Mouse (Mus musculus) hindbrain, embryonic 15.5 days (tissue): ENCODE data around the gene Mical3. TPM values are rescaled to one million over a fixed set of nuclear protein-coding genes. Genes with fewer than 3 reads are reported as not detected.

Source experiments
- ATAC-seq: fragments of 200-750 bp; cut with Nextera tagmentation; 2 replicates; pipeline ENCODE4 v1.8.0; 2017; ENCODE audit warnings: low read depth, moderate number of reproducible peaks, moderate TSS enrichment; ENCODE audit not compliant: low FRiP score
- H3K27ac ChIP-seq: fragments of 300-500 bp; sonication (generic); replicated peaks from 2 replicates; pipeline ENCODE4 v1.5.1; 2015; ENCODE audit warnings: mild to moderate bottlenecking, inconsistent platforms
- H3K27me3 ChIP-seq: fragments of 300-500 bp; sonication (generic); 2 replicates; pipeline ENCODE4 v1.6.1; 2015; ENCODE audit warnings: control low read depth, inconsistent platforms
- H3K36me3 ChIP-seq: fragments of 300-500 bp; sonication (generic); 2 replicates; pipeline ENCODE4 v1.6.1; 2015; ENCODE audit warnings: control low read depth, inconsistent platforms
- H3K4me1 ChIP-seq: fragments of 300-500 bp; sonication (generic); replicated peaks from 2 replicates; pipeline ENCODE4 v1.6.1; 2015; ENCODE audit warnings: control low read depth, inconsistent platforms
- H3K4me2 ChIP-seq: fragments of 300-500 bp; sonication (generic); 2 replicates; pipeline ENCODE4 v1.6.1; 2015; ENCODE audit warnings: moderate library complexity, mild to moderate bottlenecking, inconsistent platforms
- H3K4me3 ChIP-seq: fragments of 300-500 bp; sonication (generic); 2 replicates; pipeline ENCODE4 v1.5.1; 2015; ENCODE audit warnings: mild to moderate bottlenecking, inconsistent platforms
- H3K9ac ChIP-seq: fragments of 300-500 bp; sonication (generic); 2 replicates; pipeline ENCODE4 v1.6.1; 2015; ENCODE audit warnings: inconsistent platforms
- H3K9me3 ChIP-seq: fragments of 300-500 bp; sonication (generic); 2 replicates; pipeline ENCODE4 v1.6.1; 2016; ENCODE audit warnings: control low read depth, inconsistent platforms
- WGBS: fragments of 180-500 bp; shearing (Covaris S2); methylation state at CpG from one replicate; pipeline ENCODE4 v1.1.7; 2015; 5-methylcytosine and 5-hydroxymethylcytosine counted together
- polyA plus RNA-seq: library from polyadenylated mRNA; unstranded; fragments of >200 nt; fragmentation: Nextera tagmentation; extraction: Ambion mirVana; gene quantifications from 2 replicates; pipeline ENCODE4 v1.2.1, GENCODE M21; 2015

The Mical3 gene
- 34.4 and 37.2 TPM in 2 replicates for polyA plus RNA-seq

- no peaks in the 10 kb centered on the region for H3K27me3 ChIP-seq
- peak within 1 kb of the TSS; percentile 55 for H3K4me3 ChIP-seq
- peak within 1 kb of the TSS; percentile 72 for H3K9ac ChIP-seq
- H3K4me1 ChIP-seq: peaks cover 31% of the 10 kb centered on the region
- WGBS: under 1% methylated on average over 17 of the region's 17 CpGs
- H3K9me3 ChIP-seq: no peaks in the 10 kb centered on the region
- H3K4me2 ChIP-seq: peak within 1 kb of the TSS; percentile 67
- H3K27ac ChIP-seq: peak within 1 kb of the TSS; percentile 96
- peak; percentile 87 for ATAC-seq
- no peaks in the 10 kb centered on the region for H3K36me3 ChIP-seq
Measured at GRCm38 (mm10) chr6:121130773-121131172, at the start of gene Mical3. Gene Mical3, minus strand, starts transcription at chr6:121130999.

- H3K9me3 ChIP-seq: no peaks in the 10 kb centered on the region
- no peak overlapping the region for H3K27ac ChIP-seq
- H3K36me3 ChIP-seq: no peaks in the 10 kb centered on the region
- H3K27me3 ChIP-seq: no peaks in the 10 kb centered on the region
- WGBS: 71% methylated on average over 7 of the region's 7 CpGs
- no peak overlapping the region for H3K4me2 ChIP-seq
- no peak overlapping the region for H3K9ac ChIP-seq
- ATAC-seq: no peak
- peaks cover 21% of the 10 kb centered on the region for H3K4me1 ChIP-seq
- H3K4me3 ChIP-seq: no peak overlapping the region
Measured at GRCm38 (mm10) chr6:121179846-121180245, 49.0 kb upstream of the Mical3 start.

- H3K9ac ChIP-seq: no peak overlapping the region
- no peaks in the 10 kb centered on the region for H3K36me3 ChIP-seq
- peaks cover 13% of the 10 kb centered on the region; the same call in 1 of the 2 replicates for H3K4me1 ChIP-seq
- no peak overlapping the region for H3K4me3 ChIP-seq
- ATAC-seq: no peak
- H3K27ac ChIP-seq: no peak overlapping the region
- no peaks in the 10 kb centered on the region for H3K27me3 ChIP-seq
- H3K4me2 ChIP-seq: no peak overlapping the region
- H3K9me3 ChIP-seq: no peaks in the 10 kb centered on the region
- WGBS: 58% methylated on average over 7 of the region's 7 CpGs
Measured at GRCm38 (mm10) chr6:121178700-121179358, 48.0 kb upstream of the Mical3 start.

DNA sequence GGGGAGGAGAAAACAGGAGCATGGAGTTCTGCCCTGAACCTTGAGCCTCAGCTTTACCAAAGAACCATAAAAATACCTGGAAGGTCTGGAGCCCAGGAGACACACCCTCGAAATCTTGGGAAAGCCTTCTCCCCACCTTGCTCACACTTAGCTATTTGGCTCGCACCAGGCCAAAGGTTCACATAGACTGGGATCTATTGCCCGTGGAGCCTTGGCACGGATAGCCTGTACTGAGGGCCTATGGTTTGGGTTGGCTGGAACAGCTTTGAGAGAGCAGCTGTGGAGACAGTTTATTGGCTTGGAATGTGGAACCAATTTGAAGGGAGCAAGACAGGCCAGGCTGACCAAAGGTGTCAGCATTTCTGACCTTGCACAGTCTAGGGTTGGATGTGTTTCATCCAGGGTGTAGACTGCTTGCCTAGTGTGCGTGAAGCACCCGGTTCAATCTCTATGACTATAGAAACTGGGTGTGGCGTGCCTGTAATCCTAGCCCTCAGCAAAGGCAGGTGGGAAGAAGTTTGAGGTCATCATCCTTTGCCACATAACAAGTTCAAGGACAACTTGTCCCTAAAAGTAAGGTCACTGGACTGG is 46.4 kb upstream of the Mical3 start:
- peaks cover 10% of the 10 kb centered on the region; the same call in 1 of the 2 replicates for H3K4me1 ChIP-seq
- no peak overlapping the region for H3K27ac ChIP-seq
- H3K4me3 ChIP-seq: no peak overlapping the region
- H3K4me2 ChIP-seq: no peak overlapping the region
- 89% methylated on average over 7 of the region's 7 CpGs for WGBS
- no peak overlapping the region for H3K9ac ChIP-seq
- H3K9me3 ChIP-seq: no peaks in the 10 kb centered on the region
- no peaks in the 10 kb centered on the region for H3K36me3 ChIP-seq
- 0 out of 2 replicates have a peak, but pooled peaks have one; percentile 19 for ATAC-seq
- no peaks in the 10 kb centered on the region for H3K27me3 ChIP-seq

GRCm38 (mm10) chr6:121176731-121177098 is 45.9 kb upstream of the Mical3 start:
- Histone ChIP-seq H3K27me3 (no peaks in the 10 kb centered on the region), H3K4me2 (no peak overlapping the region), H3K27ac (no peak overlapping the region), H3K9me3 (no peaks in the 10 kb centered on the region), H3K36me3 (no peaks in the 10 kb centered on the region), H3K4me1 (peaks cover 10% of the 10 kb centered on the region; the same call in 1 of the 2 replicates), H3K9ac (no peak overlapping the region), H3K4me3 (no peak overlapping the region)
- ATAC-seq: no peak
- 60% methylated on average over 4 of the region's 4 CpGs for WGBS

GRCm38 (mm10) chr6:121176011-121176730 is 45.4 kb upstream of the Mical3 start:
- H3K9ac ChIP-seq: no peak overlapping the region
- H3K9me3 ChIP-seq: no peaks in the 10 kb centered on the region
- H3K4me2 ChIP-seq: no peak overlapping the region
- H3K27ac ChIP-seq: no peak overlapping the region
- H3K27me3 ChIP-seq: no peaks in the 10 kb centered on the region
- WGBS: 48% methylated on average over 14 of the region's 14 CpGs
- H3K4me3 ChIP-seq: no peak overlapping the region
- no peaks in the 10 kb centered on the region for H3K36me3 ChIP-seq
- peaks cover 10% of the 10 kb centered on the region; the same call in 1 of the 2 replicates for H3K4me1 ChIP-seq
- ATAC-seq: 0 out of 2 replicates have a peak, but pooled peaks have one; percentile 23

DNA sequence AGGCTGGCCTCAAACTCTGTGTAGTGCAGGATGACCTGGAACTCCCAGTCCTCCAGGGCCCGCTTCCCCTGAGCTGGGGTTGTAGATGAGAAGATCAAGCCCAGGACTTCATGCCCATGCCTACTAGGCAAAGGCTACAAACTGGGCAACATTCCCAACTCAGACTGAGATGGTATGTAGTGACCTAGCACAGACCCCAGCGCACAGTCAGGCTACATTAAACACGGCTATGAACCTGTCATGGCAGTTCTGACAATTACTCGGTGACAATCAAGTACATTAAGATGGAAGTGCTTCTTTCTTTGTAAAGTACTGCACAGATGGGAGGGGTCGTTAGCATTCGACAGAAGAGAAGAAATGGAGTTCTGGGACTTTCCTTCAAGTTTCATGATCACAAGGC is 44.0 kb upstream of the Mical3 start:
- Histone ChIP-seq H3K9me3 (no peaks in the 10 kb centered on the region), H3K36me3 (no peaks in the 10 kb centered on the region), H3K27ac (no peak overlapping the region), H3K4me2 (no peak overlapping the region), H3K4me1 (peaks cover 10% of the 10 kb centered on the region; the same call in 1 of the 2 replicates), H3K4me3 (no peak overlapping the region), H3K27me3 (no peaks in the 10 kb centered on the region), H3K9ac (no peak overlapping the region)
- ATAC-seq: no peak
- 88% methylated on average over 6 of the region's 6 CpGs for WGBS

GRCm38 (mm10) chr6:121173471-121173870 is 42.7 kb upstream of the Mical3 start:
- Histone ChIP-seq H3K4me2 (no peak overlapping the region), H3K27ac (no peak overlapping the region), H3K9ac (no peak overlapping the region), H3K27me3 (no peaks in the 10 kb centered on the region), H3K4me1 (peaks cover 10% of the 10 kb centered on the region; the same call in 1 of the 2 replicates), H3K9me3 (no peaks in the 10 kb centered on the region), H3K4me3 (no peak overlapping the region), H3K36me3 (no peaks in the 10 kb centered on the region)
- no peak for ATAC-seq
- WGBS: 86% methylated on average over 5 of the region's 5 CpGs

- Histone ChIP-seq H3K27ac (no peak overlapping the region), H3K4me3 (no peak overlapping the region), H3K9ac (no peak overlapping the region), H3K4me1 (peaks cover 5% of the 10 kb centered on the region; the same call in 1 of the 2 replicates), H3K27me3 (no peaks in the 10 kb centered on the region), H3K36me3 (no peaks in the 10 kb centered on the region), H3K9me3 (no peaks in the 10 kb centered on the region), H3K4me2 (no peak overlapping the region)
- no peak for ATAC-seq
- 79% methylated on average over 6 of the region's 6 CpGs for WGBS
Measured at GRCm38 (mm10) chr6:121171102-121171501, 40.3 kb upstream of the Mical3 start.

DNA sequence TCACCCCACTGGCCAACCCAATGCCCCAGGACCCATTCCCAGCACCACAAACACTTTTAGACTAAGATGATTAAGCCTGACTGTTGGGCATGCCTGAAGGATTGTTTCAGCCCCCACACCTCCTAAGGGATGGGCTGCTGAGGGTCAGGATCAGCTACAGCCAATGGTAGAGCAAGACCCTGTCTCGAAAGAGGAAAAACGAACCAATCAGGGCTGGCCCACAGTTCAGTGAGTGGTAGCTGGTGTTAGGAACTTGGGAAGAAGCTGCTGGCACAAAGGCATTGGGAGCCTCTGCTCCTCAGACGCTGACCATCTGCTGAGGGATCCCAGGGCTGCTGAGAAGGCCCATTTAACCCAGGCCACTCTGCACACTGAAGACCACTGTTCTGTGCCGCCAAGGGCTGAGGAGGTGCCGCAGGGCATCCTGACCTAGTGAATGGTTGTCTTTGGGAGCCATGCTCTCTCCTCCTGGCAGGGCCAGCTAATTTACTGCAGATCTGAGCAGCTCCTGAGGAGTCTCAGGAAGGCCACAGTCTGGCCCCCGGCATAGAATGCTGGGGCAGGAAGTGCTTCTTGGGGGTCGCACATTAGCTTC is 36.7 kb upstream of the Mical3 start:
- Histone ChIP-seq H3K27ac (no peak overlapping the region), H3K4me2 (no peak overlapping the region), H3K9ac (no peak overlapping the region), H3K4me3 (no peak overlapping the region), H3K36me3 (no peaks in the 10 kb centered on the region), H3K4me1 (0 out of 2 replicates have a peak, but pooled peaks cover 4% of the 10 kb centered on the region), H3K9me3 (no peaks in the 10 kb centered on the region), H3K27me3 (no peaks in the 10 kb centered on the region)
- ATAC-seq: no peak
- 77% methylated on average over 7 of the region's 7 CpGs for WGBS

- 16% methylated on average over 10 of the region's 10 CpGs for WGBS
- Histone ChIP-seq H3K9me3 (no peaks in the 10 kb centered on the region), H3K9ac (no peak overlapping the region), H3K4me3 (no peak overlapping the region), H3K27me3 (no peaks in the 10 kb centered on the region), H3K4me1 (0 out of 2 replicates have a peak, but pooled peaks cover 4% of the 10 kb centered on the region), H3K4me2 (no peak overlapping the region), H3K27ac (no peak overlapping the region), H3K36me3 (no peaks in the 10 kb centered on the region)
- peak; percentile 56; the same call in 1 of the 2 replicates for ATAC-seq
Measured at GRCm38 (mm10) chr6:121166098-121166552, 35.3 kb upstream of the Mical3 start.
